Mouse (Mus musculus) testis, adult 2 months (tissue): ENCODE measurements at regions not wholly inside any gene's neighbourhood (a gene's known extent, or its start where the extent isn't known, plus 50 kb on each side); places are given as distances from the start of the nearest gene placed in this dataset.

Experiments
- CTCF ChIP-seq: fragments of 200-500 bp; IDR thresholded peaks from 2 replicates; pipeline ENCODE4 v1.5.1; 2012; ENCODE audit warnings: low read depth, mild to moderate bottlenecking, inconsistent platforms, low read length, moderate library complexity; ENCODE audit not compliant: control insufficient read depth, insufficient read depth, insufficient replicate concordance
- POLR2A ChIP-seq: fragments of 200-500 bp; IDR thresholded peaks from 2 replicates; pipeline ENCODE4 v1.6.1; 2012; ENCODE audit warnings: low read depth, mild to moderate bottlenecking, inconsistent platforms, low read length, moderate library complexity; ENCODE audit not compliant: control insufficient read depth

GRCm38 (mm10) chr5:91746077-91746476 lies 216.8 kb downstream of the Rchy1 start:
- TF ChIP-seq CTCF (no peak), POLR2A (no peak)
